9 mouse cellular contexts compared by ENCODE assay signal in genomic region chr5:21672812-21673635, GRCm38 (mm10). TPM values are rescaled to one million over a fixed set of nuclear protein-coding genes. Genes with fewer than 3 reads are reported as not detected.
DNase-seq lines count a peak whose midpoint lies in the region; ATAC-seq lines count a peak whose summit lies in the region.
"Had no signal": no experiment of that assay in that cellular context is flagged by ENCODE, and none has a peak within 500 bp of the region (broad histone marks: within the 10 kb centered on the region; RNA-seq: fewer than 3 reads in every experiment).

No protein-coding gene starts in this region.

- H3K27me3 ChIP-seq in midbrain, embryonic 13.5 days: no peaks in the 10 kb centered on the region
- no peaks in the 10 kb centered on the region for H3K27me3 ChIP-seq in midbrain, embryonic 11.5 days (ENCODE audit: control insufficient read depth, insufficient read depth, low read length)
- no peaks in the 10 kb centered on the region for H3K27me3 ChIP-seq in midbrain, embryonic 14.5 days (ENCODE audit: control insufficient read depth, insufficient read depth, low read length)

- H3K9ac ChIP-seq in midbrain, embryonic 13.5 days (replicated peaks): no peak overlapping the region
- no peak overlapping the region for H3K9ac ChIP-seq in midbrain, embryonic 11.5 days (ENCODE audit: low read length)
- no peak overlapping the region for H3K9ac ChIP-seq in midbrain, embryonic 14.5 days (replicated peaks; ENCODE audit: low read length)

- DNase-seq in midbrain, embryonic 11.5 days (ENCODE audit: low spot score, missing footprints): no peak
- peak; percentile 10 for DNase-seq in hindlimb bud, embryonic 11.5 days (ENCODE audit: extremely low spot score, low read depth, low spot score)
- DNase-seq in midbrain, embryonic 14.5 days: peak; percentile 20
- DNase-seq in cerebellum, postnatal 25 days: no peak
- no peak for DNase-seq in retina, embryonic 14.5 days (ENCODE audit: low spot score)

- H3K4me2 ChIP-seq in midbrain, embryonic 13.5 days (replicated peaks): no peak overlapping the region
- no peak overlapping the region for H3K4me2 ChIP-seq in midbrain, embryonic 11.5 days
- no peak overlapping the region for H3K4me2 ChIP-seq in midbrain, embryonic 14.5 days (ENCODE audit: low read length)

- H3K4me3 ChIP-seq in midbrain, embryonic 13.5 days (replicated peaks): no peak overlapping the region
- H3K4me3 ChIP-seq in midbrain, embryonic 11.5 days (ENCODE audit: low read depth, low read length): no peak overlapping the region
- no peak overlapping the region for H3K4me3 ChIP-seq in midbrain, embryonic 14.5 days (replicated peaks; ENCODE audit: low read depth, low read length)

- no peaks in the 10 kb centered on the region for H3K9me3 ChIP-seq in midbrain, embryonic 13.5 days
- no peaks in the 10 kb centered on the region for H3K9me3 ChIP-seq in midbrain, embryonic 11.5 days (ENCODE audit: control insufficient read depth, low read length)
- no peaks in the 10 kb centered on the region for H3K9me3 ChIP-seq in midbrain, embryonic 14.5 days (ENCODE audit: control insufficient read depth, low read length)

- WGBS in midbrain, embryonic 13.5 days: 68% methylated on average over 23 of the region's 23 CpGs
- 75% methylated on average over 23 of the region's 23 CpGs for WGBS in midbrain, embryonic 11.5 days
- 65% methylated on average over 23 of the region's 23 CpGs for WGBS in midbrain, embryonic 14.5 days

- ATAC-seq in midbrain, embryonic 13.5 days: 0 out of 2 replicates have a peak, but pooled peaks have one; percentile 40
- no peak for ATAC-seq in midbrain, embryonic 11.5 days (ENCODE audit: low FRiP score)
- peak; percentile 78 for ATAC-seq in common myeloid progenitor, adult 5-6 weeks (replicated peaks; ENCODE audit: low read depth, poor library complexity, severe bottlenecking)
- ATAC-seq in midbrain, embryonic 14.5 days (ENCODE audit: low FRiP score, low TSS enrichment): no peak
- ATAC-seq in cerebellum, adult (ENCODE audit: insufficient number of reproducible peaks, low FRiP score, low TSS enrichment): no peak

- no peak overlapping the region for H3K27ac ChIP-seq in midbrain, embryonic 13.5 days
- no peak overlapping the region for H3K27ac ChIP-seq in midbrain, embryonic 11.5 days (ENCODE audit: low read depth, low read length)
- H3K27ac ChIP-seq in midbrain, embryonic 14.5 days (replicated peaks; ENCODE audit: low read depth, low read length): no peak overlapping the region

- 0 out of 2 replicates have a peak, but pooled peaks cover 2% of the 10 kb centered on the region for H3K4me1 ChIP-seq in midbrain, embryonic 13.5 days (replicated peaks)
- H3K4me1 ChIP-seq in midbrain, embryonic 11.5 days (ENCODE audit: control insufficient read depth, insufficient read depth, low read length): no peaks in the 10 kb centered on the region
- H3K4me1 ChIP-seq in midbrain, embryonic 14.5 days (ENCODE audit: control insufficient read depth, insufficient read depth, low read length): no peaks in the 10 kb centered on the region

- H3K36me3 ChIP-seq in midbrain, embryonic 13.5 days: peaks cover 29% of the 10 kb centered on the region
- H3K36me3 ChIP-seq in midbrain, embryonic 11.5 days (ENCODE audit: control insufficient read depth, insufficient read depth, low read length): peaks cover 20% of the 10 kb centered on the region
- peaks cover 12% of the 10 kb centered on the region; the same call in 1 of the 2 replicates for H3K36me3 ChIP-seq in midbrain, embryonic 14.5 days (ENCODE audit: control insufficient read depth, insufficient read depth, low read length)

RNA-seq across cellular contexts. Expression of gene Armc10, which starts 27.4 kb away (rescaled TPM):
- 80.8 and 82.1 TPM in 2 replicates for polyA plus RNA-seq in midbrain, embryonic 13.5 days (2015; fragmentation: Nextera tagmentation; extraction: Ambion mirVana)
- 93.1 and 98.3 TPM in 2 replicates for polyA plus RNA-seq in midbrain, embryonic 11.5 days (2014; fragmentation: Nextera tagmentation; extraction: Ambion mirVana)
- 68.0 and 73.7 TPM in 2 replicates for total RNA-seq in common myeloid progenitor, adult 5-6 weeks (2017)
- polyA plus RNA-seq in midbrain, embryonic 14.5 days (2014; fragmentation: Nextera tagmentation; extraction: Ambion mirVana): 73.7 and 85.6 TPM in 2 replicates

RNA-seq across cellular contexts. Expression of gene Fbxl13, which starts 27.6 kb away (rescaled TPM):
- polyA plus RNA-seq in midbrain, embryonic 13.5 days (2015; fragmentation: Nextera tagmentation; extraction: Ambion mirVana): 0.30 and 0.50 TPM in 2 replicates
- 0.08 and 0.30 TPM in 2 replicates for polyA plus RNA-seq in midbrain, embryonic 11.5 days (2014; fragmentation: Nextera tagmentation; extraction: Ambion mirVana)
- total RNA-seq in common myeloid progenitor, adult 5-6 weeks (2017): 1.8 and 2.7 TPM in 2 replicates
- polyA plus RNA-seq in midbrain, embryonic 14.5 days (2014; fragmentation: Nextera tagmentation; extraction: Ambion mirVana): 0.09 and 0.47 TPM in 2 replicates
- polyA plus RNA-seq: liver, adult 2 months had no signal

RNA-seq across cellular contexts. Expression of gene Napepld, which starts 28.2 kb away (rescaled TPM):
- polyA plus RNA-seq in midbrain, embryonic 13.5 days (2015; fragmentation: Nextera tagmentation; extraction: Ambion mirVana): 4.7 and 5.4 TPM in 2 replicates
- 17.0 and 17.1 TPM in 2 replicates for polyA plus RNA-seq in midbrain, embryonic 11.5 days (2014; fragmentation: Nextera tagmentation; extraction: Ambion mirVana)
- total RNA-seq in common myeloid progenitor, adult 5-6 weeks (2017): 0.63 and 1.7 TPM in 2 replicates
- 2.3 and 3.9 TPM in 2 replicates for polyA plus RNA-seq in midbrain, embryonic 14.5 days (2014; fragmentation: Nextera tagmentation; extraction: Ambion mirVana)

Comparison
In these comparisons a context has a peak if more than half of its experiments do, and no peak if none do; other contexts are left out.
1. ATAC-seq: peak in midbrain, embryonic 13.5 days (single experiment) and common myeloid progenitor, adult 5-6 weeks (single experiment); none in midbrain, embryonic 11.5 days (single experiment), midbrain, embryonic 14.5 days (single experiment) and cerebellum, adult (single experiment).
2. DNase-seq: peak in hindlimb bud, embryonic 11.5 days (single experiment) and midbrain, embryonic 14.5 days (single experiment); none in midbrain, embryonic 11.5 days (single experiment), cerebellum, postnatal 25 days (0 of 2) and retina, embryonic 14.5 days (single experiment).